In the genomic region with DNA sequence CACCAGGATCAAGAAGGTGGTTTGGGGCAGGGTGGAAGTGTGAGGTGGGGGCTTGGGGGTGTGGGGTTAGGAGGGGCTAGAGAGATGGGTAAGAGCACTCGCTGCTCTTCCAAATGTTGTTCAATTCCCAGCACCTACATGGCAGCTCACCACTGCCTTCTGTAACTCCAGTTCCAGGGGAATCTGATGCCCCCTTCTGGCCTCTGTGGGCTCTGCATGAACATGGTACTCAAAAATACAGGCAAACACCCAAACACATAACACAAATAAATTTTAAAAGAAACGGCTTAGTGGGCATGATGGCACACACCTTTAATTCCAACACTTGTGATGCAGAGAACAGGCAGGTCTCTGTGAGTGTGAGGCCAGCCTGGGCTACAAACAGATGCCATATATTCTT, we compare ENCODE assay signal across 8 mouse cellular contexts. TPM values are rescaled to one million over a fixed set of nuclear protein-coding genes. Genes with fewer than 3 reads are reported as not detected.
DNase-seq lines count a peak whose midpoint lies in the region; ATAC-seq and TF ChIP-seq lines count a peak whose summit lies in the region.
"Had no signal": no experiment of that assay in that cellular context is flagged by ENCODE, and none has a peak within 500 bp of the region (broad histone marks: within the 10 kb centered on the region; RNA-seq: fewer than 3 reads in every experiment).

No protein-coding gene starts in this region.

- peak; percentile 66 for TF ChIP-seq CTCF in layer of hippocampus, adult 2 months (conservative IDR thresholded peaks at IDR 0.05)
- TF ChIP-seq CTCF in brain, embryonic 14.5 days (IDR thresholded peaks at IDR 0.05; ENCODE audit: borderline replicate concordance, extremely low read depth, insufficient read depth, insufficient read length) = peak; percentile 57; the same call in 1 of the 2 replicates

- no peak for TF ChIP-seq POLR2A in brain, embryonic 14.5 days (IDR thresholded peaks at IDR 0.05; ENCODE audit: borderline replicate concordance, extremely low read depth, insufficient read depth, insufficient read length, poor library complexity, severe bottlenecking)

- no peak for ATAC-seq in neural tube, embryonic 11.5 days (ENCODE audit: insufficient read depth, low FRiP score, low TSS enrichment)

- H3K27me3 ChIP-seq in neural tube, embryonic 11.5 days (ENCODE audit: control insufficient read depth, insufficient read depth, low read length) = no peaks in the 10 kb centered on the region

- WGBS in neural tube, embryonic 11.5 days = 37% methylated on average over 2 of the region's 2 CpGs

- no peak overlapping the region for H3K4me3 ChIP-seq in layer of hippocampus, adult 2 months
- no peak overlapping the region for H3K4me3 ChIP-seq in neural tube, embryonic 11.5 days (ENCODE audit: low read depth, low read length)

- H3K9me3 ChIP-seq in neural tube, embryonic 11.5 days (ENCODE audit: control insufficient read depth, low read length) = no peaks in the 10 kb centered on the region

- no peak for DNase-seq in layer of hippocampus, adult 2 months (ENCODE audit: low spot score in 2 of 2)
- DNase-seq in layer of hippocampus, postnatal 36 days = no peak
- DNase-seq in MN1 (ENCODE audit: low spot score) = peak; percentile 18
- DNase-seq in brain, embryonic 14.5 days (ENCODE audit: low read depth) = peak; percentile 33
- DNase-seq in neural tube, embryonic 11.5 days (ENCODE audit: low spot score) = peak; percentile 51
- DNase-seq in frontal cortex, postnatal 10 days (ENCODE audit: low spot score in 2 of 2) = no peak
- DNase-seq in layer of hippocampus, adult 9-10 months (ENCODE audit: low spot score) = no peak

- no peak overlapping the region for H3K27ac ChIP-seq in layer of hippocampus, adult 2 months
- no peak overlapping the region for H3K27ac ChIP-seq in neural tube, embryonic 11.5 days (ENCODE audit: low read depth, low read length)

- no peak overlapping the region for H3K9ac ChIP-seq in neural tube, embryonic 11.5 days (ENCODE audit: low read length)

- H3K4me2 ChIP-seq in neural tube, embryonic 11.5 days (ENCODE audit: low read depth) = no peak overlapping the region

- no peaks in the 10 kb centered on the region for H3K36me3 ChIP-seq in neural tube, embryonic 11.5 days (ENCODE audit: control insufficient read depth, insufficient read depth, low read length)

- peaks cover 3% of the 10 kb centered on the region; the same call in 1 of the 2 replicates for H3K4me1 ChIP-seq in neural tube, embryonic 11.5 days (ENCODE audit: control insufficient read depth, insufficient read depth, low read length)

RNA-seq across cellular contexts. Expression of a gene that starts 3.8 kb away (rescaled TPM):
- total RNA-seq in layer of hippocampus, adult 2 months (2021) = 1 to 10 TPM; 2.5 to 3.8 TPM
- total RNA-seq in layer of hippocampus, postnatal 36 days (2021) = 1 to 10 TPM; 2.2 to 2.6 TPM
- polyA plus RNA-seq in brain, embryonic 14.5 days (2012; rRNA removed) = 2.0 TPM in 2 replicates
- polyA plus RNA-seq in neural tube, embryonic 11.5 days (2014; fragmentation: Nextera tagmentation; extraction: Ambion mirVana) = 1.6 and 2.6 TPM in 2 replicates
- total RNA-seq: monocyte, adult 5-6 weeks had no signal

RNA-seq across cellular contexts. Expression of a gene that starts 3.9 kb away (rescaled TPM):
- not detected for total RNA-seq in layer of hippocampus, adult 2 months (2021)
- under 1 TPM; 0.27 to 0.33 TPM for total RNA-seq in layer of hippocampus, postnatal 36 days (2021)
- not detected in 2 replicates for polyA plus RNA-seq in brain, embryonic 14.5 days (2012; rRNA removed)
- not detected in 2 replicates for polyA plus RNA-seq in neural tube, embryonic 11.5 days (2014; fragmentation: Nextera tagmentation; extraction: Ambion mirVana)

RNA-seq across cellular contexts. Expression of a gene that starts 29.3 kb away (rescaled TPM):
- total RNA-seq in layer of hippocampus, adult 2 months (2021) = 10 to 100 TPM; 30.9 to 32.9 TPM
- total RNA-seq in layer of hippocampus, postnatal 36 days (2021) = 10 to 100 TPM; 29.5 to 30.8 TPM
- 12.9 and 19.0 TPM in 2 replicates for polyA plus RNA-seq in brain, embryonic 14.5 days (2012; rRNA removed)
- polyA plus RNA-seq in neural tube, embryonic 11.5 days (2014; fragmentation: Nextera tagmentation; extraction: Ambion mirVana) = 11.0 and 11.9 TPM in 2 replicates
- total RNA-seq: monocyte, adult 5-6 weeks had no signal

RNA-seq across cellular contexts. Expression of a gene that starts 30.4 kb away (rescaled TPM):
- total RNA-seq in layer of hippocampus, adult 2 months (2021) = 10 to 100 TPM in 1 of 2 experiments, 1 to 10 TPM in 1; 9.3 to 11.0 TPM
- total RNA-seq in layer of hippocampus, postnatal 36 days (2021) = 10 to 100 TPM; 11.0 to 11.7 TPM
- polyA plus RNA-seq in brain, embryonic 14.5 days (2012; rRNA removed) = 19.5 and 20.5 TPM in 2 replicates
- polyA plus RNA-seq in neural tube, embryonic 11.5 days (2014; fragmentation: Nextera tagmentation; extraction: Ambion mirVana) = 19.0 and 19.7 TPM in 2 replicates
- total RNA-seq: monocyte, adult 5-6 weeks had no signal

RNA-seq across cellular contexts. Expression of a gene that starts 30.5 kb away (rescaled TPM):
- 100 to 1,000 TPM; 149 to 152 TPM for total RNA-seq in layer of hippocampus, adult 2 months (2021)
- total RNA-seq in layer of hippocampus, postnatal 36 days (2021) = 100 to 1,000 TPM; 160 to 172 TPM
- polyA plus RNA-seq in brain, embryonic 14.5 days (2012; rRNA removed) = 14.4 and 26.5 TPM in 2 replicates
- 20.4 and 28.8 TPM in 2 replicates for polyA plus RNA-seq in neural tube, embryonic 11.5 days (2014; fragmentation: Nextera tagmentation; extraction: Ambion mirVana)

Comparison
In these comparisons a context has a peak if more than half of its experiments do, and no peak if none do; other contexts are left out.
1. DNase-seq: peak in MN1 (single experiment), brain, embryonic 14.5 days (single experiment) and neural tube, embryonic 11.5 days (single experiment); none in layer of hippocampus, adult 2 months (0 of 2), layer of hippocampus, postnatal 36 days (0 of 2), frontal cortex, postnatal 10 days (0 of 2) and layer of hippocampus, adult 9-10 months (single experiment).